Mouse (Mus musculus): ENCODE measurements at regions not wholly inside any gene's neighbourhood (a gene's known extent, or its start where the extent isn't known, plus 50 kb on each side); places are given as distances from the start of the nearest gene placed in this dataset.

- H3K4me1 ChIP-seq (ENCODE audit: control insufficient read depth, insufficient read depth, low read length), result no peaks in the 10 kb centered on the region
- H3K4me2 ChIP-seq (ENCODE audit: low read depth, low read length), result no peak overlapping the region
- H3K27me3 ChIP-seq (ENCODE audit: control insufficient read depth, insufficient read depth, low read length), result no peaks in the 10 kb centered on the region
- no peak for ATAC-seq (replicated peaks; ENCODE audit: extremely low read depth, insufficient read depth, low FRiP score)
- no peaks in the 10 kb centered on the region for H3K9me3 ChIP-seq (replicated peaks; ENCODE audit: control insufficient read depth, low read length)
- no peak overlapping the region for H3K27ac ChIP-seq (ENCODE audit: low read length)
- WGBS, result 88% methylated on average over 14 of the region's 14 CpGs
- no peaks in the 10 kb centered on the region for H3K36me3 ChIP-seq (ENCODE audit: control insufficient read depth, insufficient read depth)
- H3K9ac ChIP-seq (ENCODE audit: low read length), result no peak overlapping the region
- no peak overlapping the region for H3K4me3 ChIP-seq (ENCODE audit: low read length)
These were observed 51.9 kb upstream of the Tnik start for GRCm38 (mm10) chr3:28210847-28211803.
